Mouse (Mus musculus): ENCODE data around the gene Tnfaip3.

Gene Tnfaip3

GRCm38 (mm10) chr10:19014381-19015256, 838 bp downstream of the Tnfaip3 start:
- DNase-seq, result peak; percentile 18 to 47

DNA sequence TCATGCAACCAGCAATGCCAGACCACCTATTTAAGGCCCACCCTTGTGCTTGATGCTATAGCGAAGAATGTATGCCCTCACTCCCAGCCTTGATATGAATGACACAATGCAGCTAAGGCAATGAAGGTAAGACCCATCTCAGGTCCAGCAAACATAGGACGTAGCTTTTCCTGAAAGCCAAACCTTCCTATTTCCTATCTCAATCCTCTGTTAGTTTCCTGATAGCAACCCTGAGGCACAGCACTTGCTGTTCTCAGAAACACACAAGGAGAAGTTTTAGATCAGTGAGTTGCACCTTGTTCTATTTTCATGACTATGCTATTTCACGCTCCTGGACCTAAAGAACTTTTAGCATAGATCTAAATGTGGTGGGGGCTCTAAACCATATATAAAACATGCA, 2.1 kb downstream of the Tnfaip3 start:
- no peak for DNase-seq

GRCm38 (mm10) chr10:19012616-19013015, 2.8 kb downstream of the Tnfaip3 start:
- no peak for DNase-seq

- DNase-seq, result no peak
Observed at GRCm38 (mm10) chr10:19011832-19012440, 3.5 kb downstream of the Tnfaip3 start.

- no peak for DNase-seq
Observed at GRCm38 (mm10) chr10:19010414-19010813, 5.0 kb downstream of the Tnfaip3 start.

DNA sequence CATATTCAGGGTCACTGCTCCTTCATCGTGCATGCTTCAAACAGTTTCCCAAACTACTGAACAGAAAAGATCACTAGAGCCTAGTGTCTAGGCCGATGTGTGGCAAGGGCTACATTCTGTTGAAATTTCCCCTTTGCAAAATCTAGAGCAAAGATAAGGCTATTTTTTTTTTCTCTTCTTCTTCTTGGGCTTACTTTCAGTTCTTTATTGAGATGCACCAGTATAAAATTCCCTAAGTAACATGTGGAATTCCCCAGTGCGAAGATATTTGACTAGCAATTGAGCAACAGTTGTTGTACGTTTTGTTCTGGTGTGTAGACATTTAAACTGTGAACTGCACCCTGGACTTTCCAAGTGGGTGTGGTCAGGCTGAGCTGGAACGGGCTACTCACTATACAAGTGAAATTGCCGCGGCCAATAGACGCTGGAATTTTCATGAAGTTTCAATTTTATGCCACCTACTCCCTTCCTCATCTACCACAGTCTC, 6.2 kb downstream of the Tnfaip3 start:
- DNase-seq, result peak; percentile 74 to 86

DNA sequence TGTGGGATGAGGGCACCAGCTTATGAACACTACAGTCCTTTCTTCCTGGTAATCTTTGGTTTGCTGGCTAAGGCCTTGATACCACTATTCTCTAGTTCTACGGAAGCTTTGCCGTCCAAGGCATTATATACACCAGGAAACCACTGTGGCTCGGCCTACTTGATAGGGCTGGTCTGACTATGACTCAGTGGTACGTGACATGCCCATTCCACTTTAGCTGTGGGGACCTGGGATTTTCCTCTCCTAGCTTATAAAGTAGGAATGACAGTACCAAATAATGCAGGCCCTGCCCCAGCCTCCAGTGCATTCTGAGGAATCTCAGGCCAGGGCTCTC, 6.9 kb downstream of the Tnfaip3 start:
- no peak for DNase-seq

DNA sequence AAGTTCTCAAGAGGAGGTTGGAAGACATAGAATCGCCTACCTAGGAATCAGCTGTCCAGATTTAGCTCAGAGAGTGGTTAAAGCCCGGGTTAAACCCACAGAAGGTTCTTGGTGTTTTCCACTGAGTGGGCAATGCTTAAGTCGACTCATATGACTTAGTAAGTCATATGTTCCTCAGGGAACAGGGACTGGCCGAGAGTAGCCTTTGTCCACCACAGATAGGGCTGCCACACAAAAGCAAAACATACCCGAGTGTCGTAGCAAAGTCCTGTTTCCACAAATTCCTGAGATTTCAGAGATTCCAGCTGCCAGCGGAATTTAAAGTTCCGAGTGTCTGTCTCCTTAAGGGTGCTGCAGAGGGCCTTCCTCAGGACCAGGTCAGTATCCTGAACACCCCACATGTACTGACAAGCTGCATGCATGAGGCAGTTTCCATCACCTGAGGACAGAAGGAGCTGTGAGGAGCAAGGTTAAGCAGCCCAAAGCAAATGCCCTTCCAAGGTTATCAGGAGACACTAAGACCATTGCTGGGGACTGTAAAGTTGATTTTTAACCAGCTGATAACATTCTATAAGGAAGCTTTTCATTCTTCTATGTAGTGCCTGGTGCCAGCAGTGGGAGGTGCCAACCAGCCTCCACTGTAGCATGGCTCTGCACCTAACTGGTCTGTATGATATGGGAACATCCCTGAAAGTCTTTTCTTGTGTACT, 7.4 kb downstream of the Tnfaip3 start:
- peak in 1 of 2 experiments; percentile 34 for DNase-seq

- no peak for DNase-seq
Observed at GRCm38 (mm10) chr10:19002091-19002785, 13.2 kb downstream of the Tnfaip3 start.

GRCm38 (mm10) chr10:18999427-18999826, 16.0 kb downstream of the Tnfaip3 start:
- DNase-seq, result peak in 1 of 2 experiments; percentile 65

- DNase-seq, result no peak
Observed at GRCm38 (mm10) chr10:18996331-18996730, 19.1 kb downstream of the Tnfaip3 start.

- DNase-seq, result peak; percentile 39 to 48
Observed at GRCm38 (mm10) chr10:18995465-18996261, 19.8 kb downstream of the Tnfaip3 start.

DNA sequence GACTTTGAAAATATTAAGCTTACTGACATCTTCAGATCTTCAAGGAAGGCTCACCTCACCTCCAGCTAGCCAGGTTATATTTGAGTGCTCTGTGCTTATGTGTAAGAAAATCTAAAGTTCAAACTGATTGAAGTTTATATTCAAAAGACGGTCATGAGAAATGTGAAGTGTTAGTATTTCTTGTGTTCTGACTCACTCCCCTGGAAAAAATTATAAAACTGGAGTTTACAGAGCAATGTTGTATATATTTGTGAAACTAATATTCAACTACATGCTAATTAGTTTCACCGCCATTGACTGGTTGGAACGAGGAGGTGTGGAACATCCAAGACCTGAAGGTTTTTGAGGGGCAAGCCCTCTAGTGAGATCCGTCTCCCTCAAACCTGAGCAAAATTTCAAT, 22.5 kb downstream of the Tnfaip3 start:
- DNase-seq, result no peak

DNA sequence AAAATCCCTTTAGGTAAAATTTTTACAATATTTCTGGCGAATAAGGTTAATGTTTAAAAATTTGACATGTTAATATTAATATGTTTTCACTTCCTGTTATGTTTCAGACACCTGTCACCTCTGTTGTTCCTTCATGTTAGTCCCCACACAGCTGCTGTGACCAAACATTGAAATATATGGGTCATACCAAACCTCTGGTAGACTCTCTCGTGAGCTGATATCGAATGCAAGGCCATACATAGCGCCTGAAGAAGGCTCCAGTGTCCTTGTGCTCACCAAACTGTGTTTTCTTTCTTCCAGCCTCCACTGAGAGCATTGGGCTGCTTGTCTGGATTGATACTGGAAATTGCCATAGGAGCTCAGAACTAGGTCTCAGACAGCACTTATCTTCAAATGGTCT, 24.4 kb downstream of the Tnfaip3 start:
- no peak for DNase-seq

DNA sequence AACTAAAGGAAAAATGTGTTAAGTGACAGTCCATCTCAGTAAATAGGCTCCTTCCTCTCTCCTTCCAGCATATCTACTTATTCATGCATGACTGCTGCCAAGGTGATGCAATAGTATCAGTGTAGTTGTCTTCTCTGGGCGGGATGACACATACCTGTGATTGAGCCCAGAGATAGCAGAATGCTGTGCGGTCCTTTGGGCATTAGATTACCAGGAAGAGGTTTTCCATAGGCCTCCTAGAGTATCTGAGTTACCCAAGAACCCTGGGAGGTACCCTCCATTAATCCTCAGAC, 27.6 kb downstream of the Tnfaip3 start:
- no peak for DNase-seq

- no peak for DNase-seq
Observed at GRCm38 (mm10) chr10:18987046-18987906, 28.2 kb downstream of the Tnfaip3 start.

- DNase-seq, result no peak
Observed at GRCm38 (mm10) chr10:18985516-18985915, 29.9 kb downstream of the Tnfaip3 start.

DNA sequence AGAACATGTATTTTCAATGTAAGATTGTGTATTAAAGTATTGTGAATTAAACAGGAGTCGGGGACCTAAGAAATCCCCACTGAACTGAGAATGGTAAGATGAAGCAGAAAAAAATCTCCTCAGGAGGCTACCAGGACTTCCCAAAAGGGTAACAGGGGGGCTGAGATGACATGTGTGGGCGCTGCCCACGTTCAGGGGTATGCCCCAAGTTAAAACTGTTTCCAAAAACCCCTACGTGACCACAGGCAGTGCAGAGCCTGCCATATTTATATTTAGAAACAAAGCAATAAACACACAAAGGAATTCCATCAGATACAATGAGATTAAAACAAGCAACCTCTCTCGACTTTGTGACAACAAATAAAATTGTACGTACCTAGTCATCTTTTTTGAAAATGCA, 31.9 kb downstream of the Tnfaip3 start:
- no peak for DNase-seq

GRCm38 (mm10) chr10:18974486-18974885, 41.0 kb downstream of the Tnfaip3 start:
- no peak for DNase-seq

GRCm38 (mm10) chr10:18966893-18967292, 48.6 kb downstream of the Tnfaip3 start:
- DNase-seq, result no peak

GRCm38 (mm10) chr10:18965601-18966000, 49.9 kb downstream of the Tnfaip3 start:
- DNase-seq, result no peak

Measured in kidney, postnatal 36 days (tissue).